Mouse (Mus musculus) kidney, adult 2 months (tissue): Measurements from ENCODE around the gene Crybb2.

Source experiments
- CTCF ChIP-seq: fragments of 200-500 bp; conservative IDR thresholded peaks from 2 replicates; pipeline ENCODE4 v1.5.1; 2011; ENCODE audit warnings: low read depth, mild to moderate bottlenecking, control low read depth, low read length, moderate library complexity, mixed read lengths; ENCODE audit not compliant: insufficient read depth, insufficient read length
- POLR2A ChIP-seq: fragments of 200-500 bp; IDR thresholded peaks from one replicate; pipeline ENCODE4 v1.6.1; 2011; ENCODE audit warnings: low read depth, low read length, control low read depth

- no peak for TF ChIP-seq POLR2A
- TF ChIP-seq CTCF: no peak
Observed at GRCm38 (mm10) chr5:113082356-113083168, 12.6 kb upstream of the Crybb2 start.
